Mouse (Mus musculus): ENCODE data around the gene Timeless.

Timeless gene

GRCm38 (mm10) chr10:128296370-128297090 is 64.7 kb downstream of the Timeless start:
- DNase-seq (ENCODE audit: low spot score) = peak; percentile 23

- DNase-seq (ENCODE audit: low spot score) = peak; percentile 30
Observed at GRCm38 (mm10) chr10:128297221-128297620, 65.4 kb downstream of the Timeless start.

- peak; percentile 55 for DNase-seq (ENCODE audit: low spot score)
Observed at GRCm38 (mm10) chr10:128297622-128298021, 65.8 kb downstream of the Timeless start.

DNA sequence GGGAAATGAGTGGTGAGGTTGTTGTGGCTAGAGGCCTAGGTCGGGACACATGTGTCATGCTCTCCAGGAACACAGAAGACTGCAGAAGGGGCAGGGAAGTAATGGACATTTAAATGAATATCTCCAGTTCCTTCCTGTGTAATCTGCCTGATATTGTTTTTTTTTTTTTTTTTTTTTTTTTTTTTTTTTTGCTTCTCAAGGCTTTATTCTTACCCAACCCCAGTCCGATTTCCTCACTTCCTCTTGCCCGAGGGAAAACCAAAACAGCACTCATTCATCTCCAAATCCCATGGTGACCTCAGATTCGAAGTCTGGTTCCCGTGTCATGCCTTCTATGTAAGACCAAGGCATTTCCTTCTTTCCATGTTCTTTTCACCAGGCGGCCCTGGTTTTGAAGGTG is 66.4 kb downstream of the Timeless start:
- no peak for DNase-seq (ENCODE audit: low spot score)

DNA sequence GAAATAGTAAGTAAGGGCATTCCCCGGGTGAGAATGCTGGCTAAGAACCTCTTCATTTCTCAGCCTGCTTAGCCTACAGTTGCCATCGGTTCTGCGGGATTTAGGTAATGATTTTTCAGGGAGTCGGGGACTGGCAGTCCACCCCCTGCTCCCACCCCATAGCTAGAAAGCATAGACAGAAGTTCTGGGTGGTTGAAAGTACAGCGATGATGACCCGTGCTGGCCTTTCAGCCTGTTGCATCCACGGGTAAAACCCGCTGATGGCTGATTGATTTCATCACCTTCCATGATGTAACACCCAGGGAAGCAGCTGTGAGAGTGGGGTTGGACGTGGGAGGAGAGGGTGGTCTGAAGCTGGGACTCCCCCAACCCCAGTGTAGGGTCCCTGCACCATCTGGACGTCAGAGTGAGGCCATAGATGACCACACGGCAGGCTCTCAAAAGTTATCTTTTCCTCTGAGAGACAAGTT is 66.9 kb downstream of the Timeless start, which contains the start of gene Il23a:
Gene Il23a, minus strand, starts transcription at position 51 of the 470 bp plus-strand sequence.
- no peak for DNase-seq (ENCODE audit: low spot score)

GRCm38 (mm10) chr10:128302357-128302756 is 70.5 kb downstream of the Timeless start:
- no peak for DNase-seq (ENCODE audit: low spot score)

All from ovary, postnatal 36 days (tissue).